Mouse (Mus musculus) heart, embryonic 14.5 days (tissue): ENCODE data around the gene Dmrtc1c1. TPM values are rescaled to one million over a fixed set of nuclear protein-coding genes. Genes with fewer than 3 reads are reported as not detected.
"Not testable (repeated sequence)": the region's sequence is repeated elsewhere in the genome, so short reads cannot be mapped to it uniquely, and the experiment has no call there.

ENCODE experiments used
- ATAC-seq: fragments of 200-750 bp; cut with Nextera tagmentation; 2 replicates; pipeline ENCODE4 v1.8.0; 2017; ENCODE audit warnings: low read depth, moderate TSS enrichment; ENCODE audit not compliant: insufficient number of reproducible peaks, insufficient read depth, low FRiP score
- H3K27ac ChIP-seq, 2 experiments: fragments of 200-500 bp in 1 of 2; fragments of 300-500 bp in 1 of 2; sonication (generic) in 1 of 2; replicated peaks in 1 of 2; 2 replicates each; pipeline ENCODE4 v1.5.1; 2012 to 2014; ENCODE audit warnings: low read depth in 2 of 2, low read length in 2 of 2, control low read depth in 1 of 2, mild to moderate bottlenecking in 1 of 2, mixed read lengths in 1 of 2; ENCODE audit not compliant: control insufficient read depth in 1 of 2, insufficient read depth in 1 of 2
- H3K27me3 ChIP-seq: fragments of 300-500 bp; sonication (generic); 2 replicates; pipeline ENCODE4 v1.6.1; 2014; ENCODE audit warnings: mild to moderate bottlenecking, low read length, control low read depth; ENCODE audit not compliant: control insufficient read depth, insufficient read depth
- H3K36me3 ChIP-seq: fragments of 300-500 bp; sonication (generic); 2 replicates; pipeline ENCODE4 v1.6.1; 2014; ENCODE audit warnings: mild to moderate bottlenecking, control low read depth, low read length, mixed read lengths; ENCODE audit not compliant: control insufficient read depth, insufficient read depth
- H3K4me1 ChIP-seq, 2 experiments: fragments of 200-500 bp in 1 of 2; fragments of 300-500 bp in 1 of 2; sonication (generic) in 1 of 2; 2 replicates each; pipeline ENCODE4 v1.6.1; 2012 to 2014; ENCODE audit warnings: low read length in 2 of 2, control low read depth in 1 of 2, mixed read lengths in 1 of 2; ENCODE audit not compliant: control insufficient read depth in 2 of 2, insufficient read depth in 2 of 2
- H3K4me2 ChIP-seq: fragments of 300-500 bp; sonication (generic); 2 replicates; pipeline ENCODE4 v1.6.1; 2014; ENCODE audit warnings: mild to moderate bottlenecking, low read length
- H3K4me3 ChIP-seq, 2 experiments: fragments of 200-500 bp in 1 of 2; fragments of 300-500 bp in 1 of 2; sonication (generic) in 1 of 2; 2 replicates each; pipeline ENCODE4 v1.5.1; 2012 to 2014; ENCODE audit warnings: low read length in 2 of 2, mild to moderate bottlenecking in 2 of 2, control low read depth in 1 of 2, low read depth in 1 of 2, moderate library complexity in 1 of 2; ENCODE audit not compliant: control insufficient read depth in 1 of 2, insufficient read depth in 1 of 2
- H3K9ac ChIP-seq: fragments of 300-500 bp; sonication (generic); 2 replicates; pipeline ENCODE4 v1.6.1; 2014; ENCODE audit warnings: mild to moderate bottlenecking, low read length
- H3K9me3 ChIP-seq: fragments of 300-500 bp; sonication (generic); 2 replicates; pipeline ENCODE4 v1.6.1; 2016; ENCODE audit warnings: low read length, control low read depth; ENCODE audit not compliant: control insufficient read depth
- WGBS: fragments of 180-500 bp; shearing (Covaris S2); extraction: QIAGEN DNeasy Blood & Tissue Kit; methylation state at CpG from one replicate; pipeline ENCODE4 v1.1.7; 2014; 5-methylcytosine and 5-hydroxymethylcytosine counted together
- polyA plus RNA-seq: library from polyadenylated mRNA; unstranded; fragments of >200 nt; fragmentation: Nextera tagmentation; extraction: Ambion mirVana; gene quantifications from 2 replicates; pipeline ENCODE4 v1.2.1, GENCODE M21; 2014

The Dmrtc1c1 gene
- polyA plus RNA-seq, result not detected in 2 replicates

GRCm38 (mm10) chrX:102802663-102803062 is at the start of gene Dmrtc1c1:
Gene Dmrtc1c1 (plus strand): TSS chrX:102802963.
- H3K4me1 ChIP-seq, H3K36me3 ChIP-seq, H3K9ac ChIP-seq, H3K4me3 ChIP-seq, H3K27ac ChIP-seq, H3K9me3 ChIP-seq, H3K4me2 ChIP-seq, ATAC-seq, H3K27me3 ChIP-seq: not testable (repeated sequence)
- 80% methylated on average over 2 of the region's 14 CpGs for WGBS

GRCm38 (mm10) chrX:102765878-102766277 is 36.9 kb upstream of the Dmrtc1c1 start:
- WGBS, result 45% methylated on average over 4 of the region's 4 CpGs
- Histone ChIP-seq H3K4me1 (no peaks in the 10 kb centered on the region), H3K9me3 (no peaks in the 10 kb centered on the region), H3K4me2 (no peak overlapping the region), H3K4me3 (no peak overlapping the region), H3K9ac (no peak overlapping the region), H3K27ac (no peak overlapping the region), H3K27me3 (no peaks in the 10 kb centered on the region), H3K36me3 (no peaks in the 10 kb centered on the region)
- ATAC-seq, result no peak

GRCm38 (mm10) chrX:102812311-102812710 is 9.5 kb downstream of the Dmrtc1c1 start:
- no peak for ATAC-seq
- Histone ChIP-seq H3K9ac (no peak overlapping the region), H3K36me3 (no peaks in the 10 kb centered on the region), H3K27me3 (no peaks in the 10 kb centered on the region), H3K4me3 (no peak overlapping the region), H3K4me1 (no peaks in the 10 kb centered on the region), H3K9me3 (no peaks in the 10 kb centered on the region), H3K27ac (no peak overlapping the region), H3K4me2 (no peak overlapping the region)
- 44% methylated on average over 4 of the region's 4 CpGs for WGBS

GRCm38 (mm10) chrX:102854516-102854915 is 51.8 kb downstream of the Dmrtc1c1 start, which contains the start of gene Dmrtc1c2:
Gene Dmrtc1c2 (minus strand): TSS chrX:102854616.
- not testable (repeated sequence) for H3K27me3 ChIP-seq, H3K36me3 ChIP-seq, H3K9ac ChIP-seq, ATAC-seq, H3K27ac ChIP-seq, H3K4me1 ChIP-seq, H3K9me3 ChIP-seq, H3K4me2 ChIP-seq, H3K4me3 ChIP-seq
- no CpG with 5 or more reads among the region's 13 CpGs for WGBS

Other genes starting within 250 kb of the Dmrtc1c1 start
- gene Phka1, start 158.7 kb upstream of the Dmrtc1c1 start, polyA plus RNA-seq, result 12.6 and 14.0 TPM in 2 replicates
- gene Gm3880, start 116.0 kb upstream of the Dmrtc1c1 start, polyA plus RNA-seq, result not detected in 2 replicates
- gene Gm9112, start 95.3 kb upstream of the Dmrtc1c1 start, polyA plus RNA-seq, result not detected in 2 replicates
- gene Dmrtc1b, start 95.1 kb upstream of the Dmrtc1c1 start, polyA plus RNA-seq, result not detected in 2 replicates
- gene Dmrtc1c2, start 51.7 kb downstream of the Dmrtc1c1 start, polyA plus RNA-seq, result not detected in 2 replicates
- gene 1700031F05Rik, start 65.0 kb downstream of the Dmrtc1c1 start, polyA plus RNA-seq, result not detected in 2 replicates
- 0.49 and 0.63 TPM in 2 replicates for gene Dmrtc1a, start 105.7 kb downstream of the Dmrtc1c1 start, polyA plus RNA-seq
- not detected in 2 replicates for gene 1700011M02Rik, start 105.9 kb downstream of the Dmrtc1c1 start, polyA plus RNA-seq
- gene 1700018G05Rik, start 125.4 kb downstream of the Dmrtc1c1 start, polyA plus RNA-seq, result not detected in 2 replicates